Mouse (Mus musculus) forebrain, postnatal 0 days (tissue): ENCODE results near the gene A430005L14Rik. TPM values are rescaled to one million over a fixed set of nuclear protein-coding genes. Genes with fewer than 3 reads are reported as not detected.

Source experiments
- ATAC-seq: fragments of 200-750 bp; cut with Nextera tagmentation; 2 replicates; pipeline ENCODE4 v1.8.0; 2017; ENCODE audit warnings: mild to moderate bottlenecking, moderate library complexity
- DNase-seq: peaks from one replicate; pipeline ENCODE4 v3.0.0-alpha.2; 2015
- H3K27ac ChIP-seq: fragments of 300-500 bp; sonication (generic); 2 replicates; pipeline ENCODE4 v1.5.1; 2014; ENCODE audit warnings: low read depth, mild to moderate bottlenecking, antibody characterized with exemption, low read length, moderate library complexity, mixed read lengths
- H3K27me3 ChIP-seq: fragments of 300-500 bp; sonication (generic); 2 replicates; pipeline ENCODE4 v1.6.1; 2014; ENCODE audit warnings: mild to moderate bottlenecking, low read length, mixed read lengths; ENCODE audit not compliant: insufficient read depth
- H3K36me3 ChIP-seq: fragments of 300-500 bp; sonication (generic); 2 replicates; pipeline ENCODE4 v1.6.1; 2014; ENCODE audit warnings: mild to moderate bottlenecking, moderate library complexity; ENCODE audit not compliant: insufficient read depth
- H3K4me1 ChIP-seq: fragments of 300-500 bp; sonication (generic); 2 replicates; pipeline ENCODE4 v1.6.1; 2014; ENCODE audit warnings: antibody characterized with exemption; ENCODE audit not compliant: insufficient read depth
- H3K4me2 ChIP-seq: fragments of 300-500 bp; sonication (generic); 2 replicates; pipeline ENCODE4 v1.6.1; 2014; ENCODE audit warnings: low read depth, mild to moderate bottlenecking, moderate library complexity
- H3K4me3 ChIP-seq: fragments of 300-500 bp; sonication (generic); 2 replicates; pipeline ENCODE4 v1.5.1; 2014; ENCODE audit warnings: low read depth, low read length, mixed read lengths
- H3K9ac ChIP-seq: fragments of 300-500 bp; sonication (generic); 2 replicates; pipeline ENCODE4 v1.6.1; 2014; ENCODE audit warnings: mild to moderate bottlenecking
- H3K9me3 ChIP-seq: fragments of 300-500 bp; sonication (generic); 2 replicates; pipeline ENCODE4 v1.6.1; 2016; ENCODE audit warnings: low read length
- CTCF ChIP-seq: sonication (generic); IDR thresholded peaks from 2 replicates; pipeline ENCODE4 v1.5.1; 2016; ENCODE audit warnings: antibody characterized with exemption, control low read depth, low read depth
- WGBS: fragments of 180-500 bp; shearing (Covaris S2); extraction: QIAGEN DNeasy Blood & Tissue Kit; methylation state at CpG from one replicate; pipeline ENCODE4 v1.1.7; 2014; 5-methylcytosine and 5-hydroxymethylcytosine counted together
- polyA plus RNA-seq: library from polyadenylated mRNA; unstranded; fragments of >200 nt; fragmentation: Nextera tagmentation; extraction: Ambion mirVana; gene quantifications from 2 replicates; pipeline ENCODE4 v1.2.1, GENCODE M21; 2015
- total RNA-seq: library from RNA; depleted of rRNA; stranded (reverse); fragments of >200 nt; gene quantifications from 2 replicates; pipeline ENCODE4 v1.2.3, GENCODE M21; 2014; rRNA removed

The A430005L14Rik gene
- total and polyA plus RNA-seq, 2 experiments from 2014 or later = 38.6 to 47.6 TPM

DNA sequence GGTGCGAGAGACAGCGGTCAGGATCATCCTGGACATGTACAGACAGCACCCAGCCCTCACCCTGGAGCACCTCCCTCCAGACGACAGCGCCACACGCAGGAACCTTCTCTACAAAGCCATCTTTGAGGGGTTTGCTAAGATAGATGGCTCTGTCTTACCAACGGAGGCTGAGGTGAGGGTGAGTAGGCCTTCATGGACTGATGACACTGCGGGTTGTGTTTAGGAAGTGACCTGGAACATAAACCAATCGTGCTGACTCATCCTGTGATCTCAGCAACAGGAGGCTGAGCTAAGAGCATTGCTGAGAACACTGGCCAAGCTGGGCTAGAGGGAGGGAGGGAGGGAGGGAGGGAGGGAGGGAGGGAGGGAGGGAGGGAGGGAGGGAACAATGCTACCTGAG, 36.5 kb downstream of the A430005L14Rik start:
- Histone ChIP-seq H3K36me3 (peaks cover 90% of the 10 kb centered on the region), H3K4me1 (no peaks in the 10 kb centered on the region), H3K27me3 (no peaks in the 10 kb centered on the region), H3K9ac (no peak overlapping the region), H3K27ac (no peak overlapping the region), H3K4me3 (no peak overlapping the region), H3K9me3 (no peaks in the 10 kb centered on the region), H3K4me2 (no peak overlapping the region)
- 92% methylated on average over 8 of the region's 8 CpGs for WGBS
- no peak for ATAC-seq
- DNase-seq = no peak
- TF ChIP-seq CTCF = no peak

DNA sequence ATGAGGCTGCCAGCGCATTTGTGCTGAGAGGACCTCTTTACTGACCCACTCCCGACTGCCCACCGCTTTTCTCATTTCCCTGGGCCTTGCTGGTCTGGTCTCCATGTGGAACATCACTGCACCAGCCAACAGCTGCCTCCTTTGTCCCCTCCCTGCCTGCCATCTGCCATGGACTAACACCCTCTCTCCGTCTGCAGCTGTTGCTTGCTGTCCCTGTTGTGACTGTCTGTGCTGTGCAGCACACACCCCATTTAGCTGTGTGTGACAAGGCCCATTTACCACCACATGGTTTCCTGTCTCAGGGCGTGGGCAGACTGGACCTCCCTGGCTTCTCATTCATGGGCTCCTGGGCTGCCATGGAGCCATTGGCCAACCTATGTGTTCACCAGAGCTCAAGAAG, 48.5 kb downstream of the A430005L14Rik start:
- no peak for TF ChIP-seq CTCF
- no peak for DNase-seq
- Histone ChIP-seq H3K4me3 (no peak overlapping the region), H3K27ac (no peak overlapping the region), H3K4me1 (no peaks in the 10 kb centered on the region), H3K4me2 (no peak overlapping the region), H3K27me3 (no peaks in the 10 kb centered on the region), H3K36me3 (peaks cover 53% of the 10 kb centered on the region), H3K9ac (no peak overlapping the region), H3K9me3 (no peaks in the 10 kb centered on the region)
- WGBS = 90% methylated on average over 5 of the region's 5 CpGs
- ATAC-seq = 0 out of 2 replicates have a peak, but pooled peaks have one; percentile 3

GRCm38 (mm10) chr4:154006264-154006663, 49.2 kb downstream of the A430005L14Rik start:
- Histone ChIP-seq H3K4me3 (no peak overlapping the region), H3K4me1 (no peaks in the 10 kb centered on the region), H3K27me3 (no peaks in the 10 kb centered on the region), H3K27ac (no peak overlapping the region), H3K36me3 (peaks cover 53% of the 10 kb centered on the region), H3K9ac (no peak overlapping the region), H3K4me2 (no peak overlapping the region), H3K9me3 (no peaks in the 10 kb centered on the region)
- DNase-seq = no peak
- no peak for ATAC-seq
- WGBS = 93% methylated on average over 6 of the region's 6 CpGs
- no peak for TF ChIP-seq CTCF

DNA sequence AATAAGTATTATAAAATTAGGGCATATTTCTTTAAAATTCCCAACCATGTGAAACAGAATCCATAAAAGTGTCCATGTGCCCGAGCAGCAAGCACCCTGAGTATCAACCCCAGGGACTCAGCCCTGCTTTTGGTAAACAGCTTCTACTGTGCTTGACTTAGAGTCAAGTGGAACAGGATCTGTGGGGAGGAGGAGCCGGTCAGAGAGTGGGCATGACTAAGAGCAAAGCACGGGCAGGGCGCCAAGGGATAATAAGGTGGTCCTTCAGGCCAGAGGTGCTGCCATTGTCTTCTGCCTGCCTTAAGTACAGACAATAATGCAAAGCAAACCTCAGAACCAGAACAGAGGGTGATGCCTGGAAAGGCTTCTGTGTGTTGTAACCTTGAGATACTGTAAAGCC, 50.7 kb downstream of the A430005L14Rik start:
- Histone ChIP-seq H3K9ac (no peak overlapping the region), H3K9me3 (no peaks in the 10 kb centered on the region), H3K4me2 (no peak overlapping the region), H3K4me1 (0 out of 2 replicates have a peak, but pooled peaks cover 3% of the 10 kb centered on the region), H3K27ac (no peak overlapping the region), H3K27me3 (no peaks in the 10 kb centered on the region), H3K4me3 (no peak overlapping the region), H3K36me3 (peaks cover 43% of the 10 kb centered on the region)
- ATAC-seq = no peak
- DNase-seq = no peak
- TF ChIP-seq CTCF = no peak
- 74% methylated on average over 4 of the region's 4 CpGs for WGBS

DNA sequence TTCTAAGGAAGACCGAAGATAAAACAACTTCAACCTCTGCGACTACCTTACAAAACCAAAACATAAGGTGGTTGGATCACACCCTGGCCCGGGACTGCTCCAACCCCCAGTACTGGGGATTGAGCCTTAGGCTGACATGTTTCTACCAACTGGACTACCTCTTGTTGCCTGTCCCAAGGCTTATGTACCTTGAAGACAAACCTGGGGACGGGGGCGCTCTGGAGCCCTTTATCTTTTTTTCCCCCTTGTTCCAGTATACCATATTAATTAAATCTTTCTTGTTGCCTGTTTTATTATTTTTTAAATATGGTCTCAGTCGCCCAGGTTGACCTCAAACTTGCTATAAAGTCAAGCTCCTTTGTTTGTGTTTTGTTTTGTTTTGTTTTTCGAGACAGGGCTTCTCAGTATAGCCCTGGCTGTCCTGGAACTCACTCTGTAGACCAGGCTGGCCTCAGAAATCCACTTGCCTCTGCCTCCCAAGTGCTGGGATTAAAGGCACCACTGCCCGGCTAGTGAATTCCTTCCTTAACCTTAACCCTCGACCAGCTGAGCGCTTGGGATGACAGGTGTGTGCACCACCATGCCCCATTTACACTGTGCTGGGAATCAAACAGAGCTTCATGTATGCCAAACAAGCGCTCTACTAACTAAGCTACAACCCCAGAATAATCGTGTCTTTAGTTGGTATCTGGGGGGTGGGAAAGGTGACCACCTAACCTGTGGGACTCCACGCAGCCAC, 54.0 kb downstream of the A430005L14Rik start:
- peak overlapping the region; percentile 64 for H3K27ac ChIP-seq
- no peak for DNase-seq

More for the DNA sequence above, 54.0 kb downstream of the A430005L14Rik start:
- H3K4me2 ChIP-seq = peak overlapping the region; percentile 93
- WGBS = 30% methylated on average over 13 of the region's 13 CpGs
- peaks cover 12% of the 10 kb centered on the region for H3K4me1 ChIP-seq
- peaks cover 27% of the 10 kb centered on the region for H3K36me3 ChIP-seq
- TF ChIP-seq CTCF = no peak
- peak overlapping the region; percentile 85 for H3K9ac ChIP-seq
- H3K9me3 ChIP-seq = no peaks in the 10 kb centered on the region
- ATAC-seq = peak; percentile 58
- H3K27me3 ChIP-seq = no peaks in the 10 kb centered on the region
- peak overlapping the region; percentile 93 for H3K4me3 ChIP-seq

Other genes starting within 250 kb of the A430005L14Rik start
- 18.9 and 22.7 TPM in 2 replicates for gene Dffb, start 17.9 kb downstream of the A430005L14Rik start, total RNA-seq
- gene Dffb, start 17.9 kb downstream of the A430005L14Rik start, polyA plus RNA-seq = 8.6 and 9.3 TPM in 2 replicates
- 9.2 and 10.5 TPM in 2 replicates for gene Cep104, start 18.0 kb downstream of the A430005L14Rik start, total RNA-seq
- gene Cep104, start 18.0 kb downstream of the A430005L14Rik start, polyA plus RNA-seq = 7.7 and 9.9 TPM in 2 replicates
- gene Lrrc47, start 54.5 kb downstream of the A430005L14Rik start, total RNA-seq = 21.9 and 27.4 TPM in 2 replicates
- gene Lrrc47, start 54.5 kb downstream of the A430005L14Rik start, polyA plus RNA-seq = 19.4 and 20.5 TPM in 2 replicates
- gene Smim1, start 69.0 kb downstream of the A430005L14Rik start, total RNA-seq = 8.5 and 10.2 TPM in 2 replicates
- 7.2 TPM in 2 replicates for gene Smim1, start 69.0 kb downstream of the A430005L14Rik start, polyA plus RNA-seq
- gene Ccdc27, start 85.4 kb downstream of the A430005L14Rik start, total RNA-seq = not detected in 2 replicates
- not detected in 2 replicates for gene Ccdc27, start 85.4 kb downstream of the A430005L14Rik start, polyA plus RNA-seq
- 2.2 and 3.9 TPM in 2 replicates for gene Trp73, start 183.0 kb downstream of the A430005L14Rik start, total RNA-seq
- 3.5 and 4.1 TPM in 2 replicates for gene Trp73, start 183.0 kb downstream of the A430005L14Rik start, polyA plus RNA-seq
- 44.1 and 44.4 TPM in 2 replicates for gene Wrap73, start 185.1 kb downstream of the A430005L14Rik start, total RNA-seq
- 37.6 and 42.7 TPM in 2 replicates for gene Wrap73, start 185.1 kb downstream of the A430005L14Rik start, polyA plus RNA-seq
- 185 and 202 TPM in 2 replicates for gene Tprgl, start 203.4 kb downstream of the A430005L14Rik start, total RNA-seq
- gene Tprgl, start 203.4 kb downstream of the A430005L14Rik start, polyA plus RNA-seq = 223 and 224 TPM in 2 replicates
- 22.2 and 36.5 TPM in 2 replicates for gene Megf6, start 213.5 kb downstream of the A430005L14Rik start, total RNA-seq
- gene Megf6, start 213.5 kb downstream of the A430005L14Rik start, polyA plus RNA-seq = 5.6 and 7.7 TPM in 2 replicates